Mouse (Mus musculus) midbrain, embryonic 14.5 days (tissue): ENCODE measurements around the gene Strc. TPM values are rescaled to one million over a fixed set of nuclear protein-coding genes. Genes with fewer than 3 reads are reported as not detected.

Experiments
- ATAC-seq: fragments of 200-750 bp; cut with Nextera tagmentation; 2 replicates; pipeline ENCODE4 v1.8.0; 2017; ENCODE audit warnings: moderate number of reproducible peaks, moderate library complexity; ENCODE audit not compliant: low FRiP score, low TSS enrichment
- DNase-seq: peaks from one replicate; pipeline ENCODE4 v3.0.0-alpha.2; 2015
- H3K27ac ChIP-seq: fragments of 300-500 bp; sonication (generic); replicated peaks from 2 replicates; pipeline ENCODE4 v1.5.1; 2014; ENCODE audit warnings: mild to moderate bottlenecking, low read depth, low read length, moderate library complexity
- H3K27me3 ChIP-seq: fragments of 300-500 bp; sonication (generic); 2 replicates; pipeline ENCODE4 v1.6.1; 2014; ENCODE audit warnings: low read length, control low read depth, mixed read lengths; ENCODE audit not compliant: control insufficient read depth, insufficient read depth
- H3K36me3 ChIP-seq: fragments of 300-500 bp; sonication (generic); 2 replicates; pipeline ENCODE4 v1.6.1; 2014; ENCODE audit warnings: low read length, control low read depth; ENCODE audit not compliant: control insufficient read depth, insufficient read depth
- H3K4me1 ChIP-seq: fragments of 300-500 bp; sonication (generic); 2 replicates; pipeline ENCODE4 v1.6.1; 2014; ENCODE audit warnings: mild to moderate bottlenecking, antibody characterized with exemption, low read length, control low read depth; ENCODE audit not compliant: control insufficient read depth, insufficient read depth
- H3K4me2 ChIP-seq: fragments of 300-500 bp; sonication (generic); 2 replicates; pipeline ENCODE4 v1.6.1; 2014; ENCODE audit warnings: mild to moderate bottlenecking, low read length, moderate library complexity
- H3K4me3 ChIP-seq: fragments of 300-500 bp; sonication (generic); replicated peaks from 2 replicates; pipeline ENCODE4 v1.5.1; 2014; ENCODE audit warnings: low read depth, low read length
- H3K9ac ChIP-seq: fragments of 300-500 bp; sonication (generic); replicated peaks from 2 replicates; pipeline ENCODE4 v1.6.1; 2014; ENCODE audit warnings: mild to moderate bottlenecking, low read length, moderate library complexity
- H3K9me3 ChIP-seq: fragments of 300-500 bp; sonication (generic); 2 replicates; pipeline ENCODE4 v1.6.1; 2016; ENCODE audit warnings: low read length, control low read depth, mixed read lengths; ENCODE audit not compliant: control insufficient read depth
- WGBS: fragments of 180-500 bp; shearing (Covaris S2); extraction: QIAGEN DNeasy Blood & Tissue Kit; methylation state at CpG from one replicate; pipeline ENCODE4 v1.1.7; 2014; 5-methylcytosine and 5-hydroxymethylcytosine counted together
- polyA plus RNA-seq: library from polyadenylated mRNA; unstranded; fragments of >200 nt; fragmentation: Nextera tagmentation; extraction: Ambion mirVana; gene quantifications from 2 replicates; pipeline ENCODE4 v1.2.1, GENCODE M21; 2014

Strc gene
- polyA plus RNA-seq, 1 experiment from 2014 or later = not detected

DNA sequence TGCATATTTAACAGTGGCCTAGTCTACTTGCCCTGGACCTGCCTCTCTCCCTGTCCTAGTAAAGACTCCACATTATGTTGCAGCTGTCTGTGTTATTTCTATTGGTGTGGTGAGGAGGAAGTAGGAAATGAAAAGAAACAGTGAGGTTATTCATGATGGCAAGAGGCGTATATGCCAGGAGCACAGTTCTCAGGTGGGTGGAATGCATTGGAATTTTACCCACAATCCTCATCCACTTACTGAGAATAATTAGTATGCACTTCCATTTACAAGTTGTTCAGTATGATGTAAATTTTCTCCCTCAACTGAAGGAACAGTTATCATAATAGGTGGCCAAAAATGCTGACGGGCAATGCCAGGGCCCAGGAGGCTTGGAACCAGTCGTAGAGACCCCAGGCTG, 23.3 kb downstream of the Strc start:
- H3K9me3 ChIP-seq = no peaks in the 10 kb centered on the region
- no peak overlapping the region for H3K4me2 ChIP-seq
- H3K36me3 ChIP-seq = no peaks in the 10 kb centered on the region
- H3K4me1 ChIP-seq = no peaks in the 10 kb centered on the region; the same call in 1 of the 2 replicates
- DNase-seq (no peak), ATAC-seq (no peak)
- H3K27me3 ChIP-seq = no peaks in the 10 kb centered on the region
- 77% methylated on average over 3 of the region's 3 CpGs for WGBS
- H3K27ac ChIP-seq = no peak overlapping the region
- H3K4me3 ChIP-seq = no peak overlapping the region
- H3K9ac ChIP-seq = no peak overlapping the region

DNA sequence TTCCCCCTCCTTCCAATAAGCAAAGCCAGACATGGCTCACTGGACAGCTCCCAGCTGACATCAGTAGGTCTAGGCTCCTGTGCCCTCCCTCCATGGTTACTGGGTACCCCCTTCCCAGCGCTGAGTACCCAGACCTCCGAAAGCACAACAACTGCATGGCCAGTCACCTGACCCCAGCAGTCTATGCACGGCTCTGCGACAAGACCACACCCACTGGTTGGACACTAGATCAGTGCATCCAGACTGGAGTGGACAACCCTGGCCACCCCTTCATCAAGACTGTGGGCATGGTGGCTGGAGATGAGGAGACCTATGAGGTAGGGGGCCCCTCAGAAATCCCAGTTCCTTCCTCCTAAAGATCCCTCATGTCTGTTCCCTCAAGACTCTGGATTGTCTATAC, 27.5 kb downstream of the Strc start:
- Histone ChIP-seq H3K9me3 (no peaks in the 10 kb centered on the region), H3K4me2 (peak overlapping the region; percentile 62), H3K27ac (no peak overlapping the region), H3K27me3 (peaks cover 9% of the 10 kb centered on the region; the same call in 1 of the 2 replicates), H3K9ac (no peak overlapping the region), H3K4me3 (0 out of 2 replicates have a peak overlapping the region, but pooled peaks have one; percentile 2), H3K36me3 (no peaks in the 10 kb centered on the region), H3K4me1 (peaks cover 7% of the 10 kb centered on the region)
- 44% methylated on average over 4 of the region's 4 CpGs for WGBS
- DNase-seq (no peak), ATAC-seq (no peak)

DNA sequence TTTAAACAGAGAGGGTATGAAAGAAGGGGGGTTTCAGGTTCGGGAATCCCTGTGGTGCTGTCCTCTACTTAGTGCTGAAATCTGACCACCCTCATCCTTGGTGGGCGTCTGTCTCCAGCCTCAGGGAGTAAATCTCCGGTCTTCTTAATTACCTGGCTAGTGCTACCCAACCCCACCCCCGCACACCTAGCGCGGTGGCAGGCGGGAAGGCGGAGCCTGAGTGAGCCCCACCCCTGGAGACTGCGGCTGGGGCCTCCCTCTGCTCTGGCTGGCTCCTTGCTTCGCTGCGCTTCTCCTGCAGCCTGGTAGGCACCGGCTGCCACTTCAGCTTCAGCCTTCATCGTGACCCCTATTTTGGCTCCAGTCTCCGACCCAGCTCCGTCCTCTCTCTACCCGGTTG, 28.6 kb downstream of the Strc start:
- Histone ChIP-seq H3K9ac (peak overlapping the region; percentile 65), H3K27ac (peak overlapping the region; percentile 39), H3K27me3 (peaks cover 9% of the 10 kb centered on the region; the same call in 1 of the 2 replicates), H3K4me2 (peak overlapping the region; percentile 62), H3K36me3 (no peaks in the 10 kb centered on the region), H3K4me3 (peak overlapping the region; percentile 45), H3K4me1 (peaks cover 14% of the 10 kb centered on the region), H3K9me3 (no peaks in the 10 kb centered on the region)
- 0% methylated on average over 16 of the region's 16 CpGs for WGBS
- ATAC-seq (peak; percentile 62; the same call in 1 of the 2 replicates), DNase-seq (peak; percentile 80)

DNA sequence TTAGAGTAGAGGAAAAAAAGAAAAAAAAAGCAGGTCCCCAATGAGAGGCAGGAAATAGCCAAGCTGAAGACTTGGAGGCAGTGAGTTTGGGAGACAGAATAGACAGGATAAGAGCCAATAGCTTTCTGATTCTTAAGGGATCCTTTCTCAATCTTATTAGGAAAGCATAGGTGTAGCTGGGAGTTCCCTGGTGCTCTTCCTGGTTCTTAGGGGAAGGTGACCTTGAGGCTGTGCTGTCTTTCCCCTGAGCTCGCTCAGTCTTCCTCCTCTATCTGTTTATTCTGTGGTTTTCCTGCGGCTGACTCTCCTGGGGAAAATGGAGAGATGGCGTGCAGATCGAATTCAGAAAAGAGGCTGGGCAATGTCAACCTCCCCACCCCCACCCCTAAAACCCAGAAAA, 29.0 kb downstream of the Strc start:
- Histone ChIP-seq H3K9me3 (no peaks in the 10 kb centered on the region), H3K27me3 (peaks cover 9% of the 10 kb centered on the region; the same call in 1 of the 2 replicates), H3K4me1 (peaks cover 14% of the 10 kb centered on the region), H3K9ac (peak overlapping the region; percentile 65), H3K27ac (0 out of 2 replicates have a peak overlapping the region, but pooled peaks have one; percentile 20), H3K4me3 (peak overlapping the region; percentile 45), H3K36me3 (no peaks in the 10 kb centered on the region), H3K4me2 (peak overlapping the region; percentile 62)
- WGBS = 5% methylated on average over 4 of the region's 4 CpGs
- no peak for DNase-seq
- no peak for ATAC-seq

DNA sequence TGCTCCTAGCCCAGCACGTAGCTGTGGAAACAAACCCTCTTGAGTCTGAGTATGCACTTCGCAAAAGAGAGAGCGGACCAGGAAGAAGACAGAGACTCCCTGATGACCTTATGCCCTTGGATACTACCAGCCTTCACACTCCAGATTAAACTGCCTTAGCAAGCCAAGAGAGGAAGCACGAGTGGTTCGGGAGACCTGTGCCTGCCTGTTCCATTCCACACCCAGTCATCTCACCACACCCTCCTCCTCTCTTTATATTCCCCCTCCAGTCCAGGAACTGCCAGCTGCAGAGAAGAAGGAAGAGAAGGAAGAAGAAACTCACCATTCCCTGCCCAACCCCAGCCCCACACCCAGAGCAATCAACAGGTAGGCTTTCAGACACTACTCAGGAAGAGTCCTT, 29.5 kb downstream of the Strc start, which contains the start of gene Ckmt1:
Gene Ckmt1 (plus strand): TSS at position 221 of the 400 bp plus-strand sequence.
- 63% methylated on average over 5 of the region's 5 CpGs for WGBS
- peak within 1 kb of the TSS; percentile 65 for H3K9ac ChIP-seq
- no peaks in the 10 kb centered on the region for H3K36me3 ChIP-seq
- peaks cover 9% of the 10 kb centered on the region; the same call in 1 of the 2 replicates for H3K27me3 ChIP-seq
- H3K4me3 ChIP-seq = peak within 1 kb of the TSS; percentile 45
- DNase-seq = no peak
- no peak for ATAC-seq
- no peaks in the 10 kb centered on the region for H3K9me3 ChIP-seq
- H3K4me2 ChIP-seq = peak within 1 kb of the TSS; percentile 62
- peaks cover 14% of the 10 kb centered on the region for H3K4me1 ChIP-seq
- H3K27ac ChIP-seq = peak within 1 kb of the TSS; percentile 39

DNA sequence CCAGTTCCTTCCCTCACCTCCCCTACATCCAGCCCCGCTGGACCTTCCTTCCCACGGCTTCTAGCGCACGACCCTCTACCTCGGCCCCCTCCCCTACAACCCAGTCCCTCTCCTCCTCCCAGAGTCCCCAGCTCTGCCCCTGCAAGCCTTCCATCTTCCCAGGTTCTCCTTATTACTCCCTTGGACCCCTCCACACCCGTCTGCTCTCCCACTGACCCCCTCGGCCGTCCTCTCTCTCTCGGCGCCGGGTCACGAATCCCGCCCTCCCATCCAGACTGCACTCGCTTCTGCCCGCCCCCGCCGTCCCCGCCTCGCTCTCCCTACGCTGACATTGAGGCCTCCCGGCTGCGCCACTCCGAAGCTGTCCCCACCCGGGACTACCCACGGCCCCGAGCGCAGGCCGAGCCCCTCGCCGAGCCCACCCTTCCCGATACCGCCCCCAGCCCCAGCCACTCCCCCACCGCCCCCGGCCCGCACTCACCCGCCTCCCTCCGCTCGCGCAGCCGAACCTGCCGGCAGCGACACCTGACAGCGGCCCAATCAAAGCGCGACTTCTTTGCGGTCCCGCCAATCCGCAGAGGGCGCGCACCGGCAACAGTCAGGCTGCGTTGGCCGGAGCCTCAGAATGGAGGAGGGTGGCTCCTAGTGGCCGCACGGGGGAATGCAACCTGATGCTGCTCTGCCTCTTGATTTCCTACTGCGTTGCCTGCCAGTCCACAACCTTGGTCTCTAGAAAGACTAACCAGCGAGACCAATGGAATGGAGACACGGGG, 32.0 kb downstream of the Strc start, which contains the start of gene Ppip5k1:
Gene Ppip5k1 (minus strand): TSS at position 577 of the 773 bp plus-strand sequence.
- under 1% methylated on average over 57 of the region's 58 CpGs for WGBS
- ATAC-seq (peak; percentile 96), DNase-seq (peak; percentile 98)
- Histone ChIP-seq H3K4me2 (peak within 1 kb of the TSS; percentile 55), H3K36me3 (no peaks in the 10 kb centered on the region), H3K4me3 (peak within 1 kb of the TSS; percentile 58), H3K27ac (peak within 1 kb of the TSS; percentile 87), H3K9ac (peak within 1 kb of the TSS; percentile 75), H3K27me3 (peaks cover 9% of the 10 kb centered on the region; the same call in 1 of the 2 replicates), H3K9me3 (no peaks in the 10 kb centered on the region), H3K4me1 (peaks cover 14% of the 10 kb centered on the region)

DNA sequence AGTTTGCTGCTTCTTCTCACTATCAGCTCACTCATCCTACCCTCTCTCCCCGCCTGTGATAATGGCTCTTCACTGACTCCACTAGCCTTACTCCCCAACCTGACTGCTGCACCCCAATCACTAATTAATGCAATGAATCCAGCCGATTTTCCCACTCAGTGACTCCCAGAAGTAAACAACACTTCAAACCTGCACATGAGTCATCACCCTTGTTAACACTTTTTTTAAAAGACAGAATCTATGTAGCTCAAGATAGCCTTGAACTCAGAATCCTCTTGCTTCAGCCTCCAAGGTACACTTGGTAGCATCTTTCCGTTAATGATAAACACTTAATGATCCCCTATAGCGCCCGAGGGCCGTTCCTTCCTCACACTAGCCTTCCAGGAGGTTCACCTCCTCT, 32.6 kb downstream of the Strc start:
- WGBS = 6% methylated on average over 6 of the region's 6 CpGs
- no peak for DNase-seq
- Histone ChIP-seq H3K27ac (peak overlapping the region; percentile 87), H3K9me3 (no peaks in the 10 kb centered on the region), H3K27me3 (peaks cover 9% of the 10 kb centered on the region; the same call in 1 of the 2 replicates), H3K9ac (peak overlapping the region; percentile 75), H3K4me1 (peaks cover 14% of the 10 kb centered on the region), H3K36me3 (peaks cover 3% of the 10 kb centered on the region), H3K4me3 (peak overlapping the region; percentile 58), H3K4me2 (peak overlapping the region; percentile 55)
- ATAC-seq = no peak

DNA sequence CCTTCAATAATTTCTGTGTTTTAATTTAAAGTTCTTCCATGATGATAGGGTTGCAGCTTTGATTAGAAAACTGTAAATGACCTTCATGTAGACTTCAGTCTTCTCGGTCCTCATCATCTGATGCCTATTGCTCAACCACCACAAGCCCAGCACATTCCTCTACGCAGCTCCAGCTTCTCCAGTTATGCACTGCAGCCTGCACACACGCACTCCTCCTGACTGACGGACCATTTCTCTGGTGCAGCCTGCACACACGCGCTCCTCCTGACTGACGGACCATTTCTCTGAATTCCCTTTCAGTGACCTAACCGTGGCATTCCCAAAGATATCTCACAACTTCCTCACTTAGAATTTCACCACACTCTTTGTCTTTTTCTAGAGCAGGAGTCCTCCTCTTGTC, 33.8 kb downstream of the Strc start:
- 66% methylated on average over 8 of the region's 8 CpGs for WGBS
- Histone ChIP-seq H3K4me2 (no peak overlapping the region), H3K27ac (no peak overlapping the region), H3K9me3 (no peaks in the 10 kb centered on the region), H3K4me1 (peaks cover 11% of the 10 kb centered on the region), H3K9ac (no peak overlapping the region), H3K36me3 (peaks cover 15% of the 10 kb centered on the region), H3K4me3 (no peak overlapping the region), H3K27me3 (peaks cover 9% of the 10 kb centered on the region; the same call in 1 of the 2 replicates)
- ATAC-seq (no peak), DNase-seq (no peak)
